In the genomic region with DNA sequence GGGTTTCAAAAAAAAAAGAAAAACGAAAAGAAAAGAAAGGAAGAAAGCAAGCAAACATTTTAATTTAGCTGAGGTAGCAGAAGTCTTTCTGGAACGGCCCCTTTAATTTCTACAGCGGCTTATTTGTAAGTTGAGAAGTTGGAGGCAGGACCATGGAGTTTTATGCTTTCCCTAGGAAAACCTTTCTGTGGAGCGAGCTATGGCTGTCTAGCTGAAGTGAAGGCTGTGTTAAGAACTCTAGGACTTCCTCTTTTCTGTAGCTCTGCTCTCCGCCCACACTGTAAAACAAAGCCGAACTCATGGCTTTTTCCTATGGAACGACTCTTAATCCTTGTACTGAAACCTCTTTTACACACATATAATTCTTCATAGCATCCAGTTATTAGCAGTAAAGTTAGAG, we compare ENCODE assay signal across 8 mouse cellular contexts. TPM values are rescaled to one million over a fixed set of nuclear protein-coding genes. Genes with fewer than 3 reads are reported as not detected.
A peak's percentile ranks its signal among the peaks of the same experiment; 100 is the strongest.
DNase-seq lines count a peak whose midpoint lies in the region; ATAC-seq and TF ChIP-seq lines count a peak whose summit lies in the region.

No protein-coding gene starts in this region.

- no peaks in the 10 kb centered on the region for H3K36me3 ChIP-seq in heart, embryonic 15.5 days
- no peaks in the 10 kb centered on the region; the same call in 1 of the 2 replicates for H3K36me3 ChIP-seq in intestine, embryonic 14.5 days (ENCODE audit: control insufficient read depth, insufficient read depth, low read length)
- H3K36me3 ChIP-seq in midbrain, embryonic 16.5 days (ENCODE audit: control insufficient read depth, insufficient read depth, low read length), result no peaks in the 10 kb centered on the region

- no peak for DNase-seq in heart, postnatal 14 days
- DNase-seq in intestine, embryonic 14.5 days (ENCODE audit: low spot score), result no peak
- DNase-seq in frontal cortex, postnatal 36 days (ENCODE audit: low spot score in 2 of 2), result no peak
- DNase-seq in retina, postnatal 1 day, result no peak
- DNase-seq in left cerebral cortex, postnatal 36 days (ENCODE audit: low spot score in 2 of 2), result no peak

- no peak for TF ChIP-seq CTCF in cortical plate, adult 2 months (IDR thresholded peaks at IDR 0.05; ENCODE audit: extremely low read depth, insufficient read depth, low read length)

- H3K9ac ChIP-seq in heart, embryonic 15.5 days, result peak overlapping the region; percentile 38; the same call in 1 of the 2 replicates
- H3K9ac ChIP-seq in intestine, embryonic 14.5 days (ENCODE audit: low read length), result peak overlapping the region; percentile 7; the same call in 1 of the 2 replicates
- no peak overlapping the region for H3K9ac ChIP-seq in midbrain, embryonic 16.5 days (ENCODE audit: low read depth, low read length)

- intact Hi-C loops in heart, postnatal 14 days (cut with DNase I), result loop anchor here (1.0 kb wide), 1 partner anchor 18 kb away; no protein-coding TSS in a partner anchor
- intact Hi-C loops in left cerebral cortex, postnatal 36 days (cut with DNase I), result no loop called here

- H3K27me3 ChIP-seq in heart, embryonic 15.5 days, result no peaks in the 10 kb centered on the region
- H3K27me3 ChIP-seq in intestine, embryonic 14.5 days (replicated peaks; ENCODE audit: control insufficient read depth, insufficient read depth, low read length), result no peaks in the 10 kb centered on the region
- no peaks in the 10 kb centered on the region for H3K27me3 ChIP-seq in midbrain, embryonic 16.5 days (ENCODE audit: control insufficient read depth, insufficient read depth, low read depth, low read length)

- ATAC-seq in heart, embryonic 15.5 days (replicated peaks; ENCODE audit: insufficient number of reproducible peaks, insufficient read depth, low FRiP score, low read depth), result no peak
- no peak for ATAC-seq in intestine, embryonic 14.5 days (replicated peaks; ENCODE audit: low FRiP score, low TSS enrichment, low read depth)
- ATAC-seq in midbrain, embryonic 16.5 days, result no peak

- 40% methylated on average over 7 of the region's 7 CpGs for WGBS in heart, embryonic 15.5 days
- WGBS in intestine, embryonic 14.5 days, result 37% methylated on average over 7 of the region's 7 CpGs
- WGBS in midbrain, embryonic 16.5 days, result 57% methylated on average over 7 of the region's 7 CpGs

- H3K9me3 ChIP-seq in heart, embryonic 15.5 days (replicated peaks), result no peaks in the 10 kb centered on the region
- no peaks in the 10 kb centered on the region for H3K9me3 ChIP-seq in intestine, embryonic 14.5 days (ENCODE audit: control insufficient read depth, low read length)
- H3K9me3 ChIP-seq in midbrain, embryonic 16.5 days (replicated peaks; ENCODE audit: control insufficient read depth, low read length, poor library complexity, severe bottlenecking), result no peaks in the 10 kb centered on the region

- H3K27ac ChIP-seq in heart, embryonic 15.5 days, result peak overlapping the region; percentile 69
- H3K27ac ChIP-seq in cortical plate, adult 2 months (ENCODE audit: insufficient read depth, low read length), result no peak overlapping the region
- peak overlapping the region; percentile 57 for H3K27ac ChIP-seq in intestine, embryonic 14.5 days (ENCODE audit: low read depth)
- no peak overlapping the region for H3K27ac ChIP-seq in midbrain, embryonic 16.5 days (ENCODE audit: low read length)

- TF ChIP-seq POLR2A in cortical plate, adult 2 months (IDR thresholded peaks at IDR 0.05; ENCODE audit: extremely low read depth, insufficient read depth, low read length), result no peak

- peak overlapping the region; percentile 89 for H3K4me2 ChIP-seq in heart, embryonic 15.5 days
- H3K4me2 ChIP-seq in intestine, embryonic 14.5 days (ENCODE audit: low read length), result peak overlapping the region; percentile 72
- peak overlapping the region; percentile 5; the same call in 1 of the 2 replicates for H3K4me2 ChIP-seq in midbrain, embryonic 16.5 days (ENCODE audit: low read length)

- H3K4me3 ChIP-seq in heart, embryonic 15.5 days, result peak overlapping the region; percentile 86
- H3K4me3 ChIP-seq in cortical plate, adult 2 months (ENCODE audit: insufficient read depth, low read length), result peak overlapping the region; percentile 6; the same call in 1 of the 2 replicates
- peak overlapping the region; percentile 74 for H3K4me3 ChIP-seq in intestine, embryonic 14.5 days (ENCODE audit: low read depth, low read length)
- no peak overlapping the region for H3K4me3 ChIP-seq in midbrain, embryonic 16.5 days (ENCODE audit: low read depth, low read length)

- peaks cover 14% of the 10 kb centered on the region for H3K4me1 ChIP-seq in heart, embryonic 15.5 days (replicated peaks)
- no peaks in the 10 kb centered on the region; the same call in 1 of the 2 replicates for H3K4me1 ChIP-seq in cortical plate, adult 2 months (ENCODE audit: control insufficient read depth, insufficient read depth, low read length)
- H3K4me1 ChIP-seq in intestine, embryonic 14.5 days (replicated peaks; ENCODE audit: control insufficient read depth, insufficient read depth, low read length), result peaks cover 11% of the 10 kb centered on the region; the same call in 1 of the 2 replicates
- H3K4me1 ChIP-seq in midbrain, embryonic 16.5 days (ENCODE audit: control insufficient read depth, insufficient read depth, low read length), result peaks cover 14% of the 10 kb centered on the region

RNA-seq across cellular contexts. Expression of a gene that starts 2.3 kb away (rescaled TPM):
- 19.1 and 22.0 TPM in 2 replicates for polyA plus RNA-seq in heart, embryonic 15.5 days (2015; fragmentation: Nextera tagmentation; extraction: Ambion mirVana)
- total RNA-seq in heart, postnatal 14 days (2021), result 10 to 100 TPM; 36.6 to 39.2 TPM
- 11.2 and 11.3 TPM in 2 replicates for polyA plus RNA-seq in cortical plate, adult 2 months (2012; rRNA removed)
- 20.5 and 23.6 TPM in 2 replicates for polyA plus RNA-seq in intestine, embryonic 14.5 days (2014; fragmentation: Nextera tagmentation; extraction: Ambion mirVana)
- 18.9 and 22.0 TPM in 2 replicates for polyA plus RNA-seq in midbrain, embryonic 16.5 days (2015; fragmentation: Nextera tagmentation; extraction: Ambion mirVana)
- 10 to 100 TPM; 10.4 to 12.7 TPM for total RNA-seq in left cerebral cortex, postnatal 36 days (2021)

RNA-seq across cellular contexts. Expression of a gene that starts 2.5 kb away (rescaled TPM):
- 8.2 and 9.0 TPM in 2 replicates for polyA plus RNA-seq in heart, embryonic 15.5 days (2015; fragmentation: Nextera tagmentation; extraction: Ambion mirVana)
- 1 to 10 TPM in 1 of 2 experiments, under 1 TPM in 1; 0.88 to 1.1 TPM for total RNA-seq in heart, postnatal 14 days (2021)
- 0.30 and 0.35 TPM in 2 replicates for polyA plus RNA-seq in cortical plate, adult 2 months (2012; rRNA removed)
- 12.7 and 14.5 TPM in 2 replicates for polyA plus RNA-seq in intestine, embryonic 14.5 days (2014; fragmentation: Nextera tagmentation; extraction: Ambion mirVana)
- 3.1 and 4.7 TPM in 2 replicates for polyA plus RNA-seq in midbrain, embryonic 16.5 days (2015; fragmentation: Nextera tagmentation; extraction: Ambion mirVana)
- total RNA-seq in left cerebral cortex, postnatal 36 days (2021), result under 1 TPM; 0.32 to 0.41 TPM

Comparison
In these comparisons a context has a peak if more than half of its experiments do, and no peak if none do; other contexts are left out.
1. H3K27ac ChIP-seq: peak in heart, embryonic 15.5 days (single experiment) and intestine, embryonic 14.5 days (single experiment); none in cortical plate, adult 2 months (single experiment) and midbrain, embryonic 16.5 days (single experiment).
2. H3K4me2 ChIP-seq: peak in every context shown above with its lines; median percentile 89 in heart, embryonic 15.5 days; 72 in intestine, embryonic 14.5 days; 5 in midbrain, embryonic 16.5 days.